Mouse (Mus musculus) hindbrain, embryonic 10.5 days (tissue): ENCODE measurements around the gene Skida1. TPM values are rescaled to one million over a fixed set of nuclear protein-coding genes. Genes with fewer than 3 reads are reported as not detected.

ENCODE experiments used
- DNase-seq: peaks from one replicate; pipeline ENCODE4 v3.0.0-alpha.2; 2017; ENCODE audit warnings: low spot score
- H3K27ac ChIP-seq: fragments of 300-500 bp; sonication (generic); 2 replicates; pipeline ENCODE4 v1.5.1; 2016; ENCODE audit warnings: mild to moderate bottlenecking, moderate library complexity
- H3K27me3 ChIP-seq: fragments of 300-500 bp; sonication (generic); 2 replicates; pipeline ENCODE4 v1.6.1; 2016; ENCODE audit warnings: mild to moderate bottlenecking; ENCODE audit not compliant: poor library complexity, insufficient read depth, severe bottlenecking
- H3K36me3 ChIP-seq: fragments of 300-500 bp; sonication (generic); 2 replicates; pipeline ENCODE4 v1.6.1; 2016; ENCODE audit warnings: mild to moderate bottlenecking, moderate library complexity
- H3K4me1 ChIP-seq: fragments of 300-500 bp; sonication (generic); replicated peaks from 2 replicates; pipeline ENCODE4 v1.6.1; 2016; ENCODE audit warnings: mild to moderate bottlenecking
- H3K4me3 ChIP-seq: fragments of 300-500 bp; sonication (generic); 2 replicates; pipeline ENCODE4 v1.5.1; 2016; ENCODE audit warnings: mild to moderate bottlenecking, moderate library complexity
- H3K9me3 ChIP-seq: fragments of 300-500 bp; sonication (generic); 2 replicates; pipeline ENCODE4 v1.6.1; 2016; ENCODE audit warnings: mild to moderate bottlenecking, moderate library complexity
- WGBS: fragments of 180-500 bp; shearing (Covaris S2); methylation state at CpG from one replicate; pipeline ENCODE4 v1.1.7; 2016; 5-methylcytosine and 5-hydroxymethylcytosine counted together
- polyA plus RNA-seq: library from polyadenylated mRNA; unstranded; fragments of >200 nt; fragmentation: Nextera tagmentation; extraction: Ambion mirVana; gene quantifications from 2 replicates; pipeline ENCODE4 v1.2.1, GENCODE M21; 2016

Gene Skida1
- polyA plus RNA-seq, 1 experiment from 2014 or later = 21.9 TPM

- Histone ChIP-seq H3K36me3 (no peaks in the 10 kb centered on the region), H3K4me1 (peaks cover 58% of the 10 kb centered on the region), H3K9me3 (no peaks in the 10 kb centered on the region), H3K4me3 (peak overlapping the region; percentile 99), H3K27ac (peak overlapping the region; percentile 100), H3K27me3 (no peaks in the 10 kb centered on the region)
- no peak for DNase-seq
- WGBS = 22% methylated on average over 3 of the region's 3 CpGs
Measured at GRCm38 (mm10) chr2:18052581-18052980, 3.7 kb upstream of the Skida1 start.

GRCm38 (mm10) chr2:18051831-18052170, 3.0 kb upstream of the Skida1 start:
- Histone ChIP-seq H3K27me3 (no peaks in the 10 kb centered on the region), H3K4me1 (peaks cover 58% of the 10 kb centered on the region), H3K27ac (peak overlapping the region; percentile 100), H3K36me3 (peaks cover 5% of the 10 kb centered on the region; the same call in 1 of the 2 replicates), H3K4me3 (peak overlapping the region; percentile 99), H3K9me3 (no peaks in the 10 kb centered on the region)
- WGBS = 23% methylated on average over 3 of the region's 3 CpGs
- DNase-seq = no peak

DNA sequence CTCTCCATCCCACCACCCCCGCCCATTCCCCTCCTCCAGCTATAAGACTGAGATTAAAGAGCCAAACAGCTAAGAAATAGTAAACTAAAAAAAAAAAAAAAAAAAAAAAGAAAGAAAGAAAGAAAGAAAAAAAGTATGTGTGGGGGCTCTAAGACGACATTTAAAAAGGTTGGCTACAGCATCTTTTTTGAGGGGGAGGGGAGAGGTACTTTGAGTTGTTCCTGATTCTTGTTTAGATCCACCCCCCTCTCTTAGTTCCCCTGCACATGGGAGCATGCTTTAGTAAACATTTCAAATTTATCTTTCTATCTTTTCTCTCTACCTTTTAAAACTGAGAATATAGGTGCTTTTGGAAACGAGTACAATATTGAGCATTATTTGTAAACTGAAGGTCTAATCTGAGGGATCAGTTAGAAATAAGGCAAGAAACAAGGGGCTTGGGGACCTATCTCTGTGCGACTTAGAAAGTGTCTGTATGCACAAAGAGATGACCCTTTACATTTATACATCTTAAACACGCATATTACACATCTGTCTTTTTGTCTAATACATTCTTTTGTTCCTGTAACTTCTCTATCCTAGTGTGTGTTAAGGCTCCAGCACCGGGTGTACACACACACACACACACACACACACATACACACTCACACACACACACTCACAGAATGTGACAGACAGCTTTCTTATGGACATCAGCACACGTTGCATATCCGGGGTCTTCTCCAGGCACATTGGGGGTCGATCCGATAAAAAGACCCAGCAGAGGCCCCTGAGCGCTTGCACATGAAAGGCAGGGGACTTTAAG, 2.4 kb upstream of the Skida1 start:
- no peaks in the 10 kb centered on the region for H3K9me3 ChIP-seq
- peaks cover 11% of the 10 kb centered on the region; the same call in 1 of the 2 replicates for H3K36me3 ChIP-seq
- peak overlapping the region; percentile 100 for H3K27ac ChIP-seq
- no peaks in the 10 kb centered on the region for H3K27me3 ChIP-seq
- peak overlapping the region; percentile 99 for H3K4me3 ChIP-seq
- DNase-seq = peak; percentile 72
- H3K4me1 ChIP-seq = peaks cover 58% of the 10 kb centered on the region
- 4% methylated on average over 11 of the region's 11 CpGs for WGBS

GRCm38 (mm10) chr2:18050541-18050985, 1.7 kb upstream of the Skida1 start:
- WGBS = 3% methylated on average over 10 of the region's 10 CpGs
- Histone ChIP-seq H3K27ac (peak overlapping the region; percentile 100), H3K4me3 (peak overlapping the region; percentile 99), H3K9me3 (no peaks in the 10 kb centered on the region), H3K27me3 (no peaks in the 10 kb centered on the region), H3K4me1 (peaks cover 58% of the 10 kb centered on the region), H3K36me3 (peaks cover 16% of the 10 kb centered on the region; the same call in 1 of the 2 replicates)
- no peak for DNase-seq

GRCm38 (mm10) chr2:18050018-18050417, 1.2 kb upstream of the Skida1 start:
- Histone ChIP-seq H3K27me3 (no peaks in the 10 kb centered on the region), H3K36me3 (peaks cover 16% of the 10 kb centered on the region; the same call in 1 of the 2 replicates), H3K4me1 (peaks cover 58% of the 10 kb centered on the region), H3K9me3 (no peaks in the 10 kb centered on the region), H3K4me3 (peak overlapping the region; percentile 99), H3K27ac (peak overlapping the region; percentile 100)
- 3% methylated on average over 2 of the region's 2 CpGs for WGBS
- no peak for DNase-seq

- WGBS = 1% methylated on average over 11 of the region's 11 CpGs
- H3K4me1 ChIP-seq = peaks cover 55% of the 10 kb centered on the region
- peak; percentile 62 for DNase-seq
Measured at GRCm38 (mm10) chr2:18049279-18049821, 499 bp upstream of the Skida1 start.

GRCm38 (mm10) chr2:18047646-18048452, 1.0 kb downstream of the Skida1 start:
- H3K9me3 ChIP-seq = no peaks in the 10 kb centered on the region
- DNase-seq = peak; percentile 77
- H3K4me3 ChIP-seq = peak overlapping the region; percentile 99
- H3K36me3 ChIP-seq = peaks cover 16% of the 10 kb centered on the region; the same call in 1 of the 2 replicates
- H3K27me3 ChIP-seq = no peaks in the 10 kb centered on the region
- WGBS = under 1% methylated on average over 70 of the region's 70 CpGs
- peaks cover 43% of the 10 kb centered on the region for H3K4me1 ChIP-seq
- H3K27ac ChIP-seq = peak overlapping the region; percentile 100

More at GRCm38 (mm10) chr2:18049279-18049821, 499 bp upstream of the Skida1 start:
- Histone ChIP-seq H3K9me3 (no peaks in the 10 kb centered on the region), H3K4me3 (peak overlapping the region; percentile 99), H3K27me3 (no peaks in the 10 kb centered on the region), H3K27ac (peak overlapping the region; percentile 100), H3K36me3 (peaks cover 16% of the 10 kb centered on the region; the same call in 1 of the 2 replicates)

- Histone ChIP-seq H3K9me3 (no peaks in the 10 kb centered on the region), H3K27me3 (no peaks in the 10 kb centered on the region), H3K4me3 (peak overlapping the region; percentile 99), H3K27ac (peak overlapping the region; percentile 100), H3K4me1 (peaks cover 43% of the 10 kb centered on the region), H3K36me3 (peaks cover 16% of the 10 kb centered on the region; the same call in 1 of the 2 replicates)
- peak; percentile 69 for DNase-seq
- under 1% methylated on average over 64 of the region's 64 CpGs for WGBS
Measured at GRCm38 (mm10) chr2:18046758-18047645, 1.8 kb downstream of the Skida1 start.

DNA sequence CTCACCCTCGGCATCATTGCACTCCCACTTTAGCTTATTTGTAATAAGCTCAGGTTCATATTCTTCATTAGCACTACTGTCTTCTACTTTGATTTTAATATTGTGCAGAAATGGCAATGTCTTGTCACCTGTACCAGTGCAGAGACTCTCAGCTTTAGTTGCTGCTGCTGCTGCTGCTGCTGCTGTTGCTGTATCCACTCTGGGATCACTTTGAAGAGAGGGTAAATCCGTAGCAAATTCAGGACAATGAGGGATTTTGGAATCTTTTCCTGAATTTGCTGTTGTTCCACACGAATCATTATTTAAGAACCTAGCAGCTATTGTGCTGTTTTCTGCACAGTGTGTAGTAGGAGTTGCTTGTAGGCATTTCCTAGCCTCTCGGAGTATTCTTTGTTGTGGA, 2.7 kb downstream of the Skida1 start:
- DNase-seq = no peak
- H3K4me1 ChIP-seq = peaks cover 43% of the 10 kb centered on the region
- peak overlapping the region; percentile 100 for H3K27ac ChIP-seq
- peak overlapping the region; percentile 99 for H3K4me3 ChIP-seq
- WGBS = under 1% methylated on average over 4 of the region's 4 CpGs
- H3K27me3 ChIP-seq = no peaks in the 10 kb centered on the region
- no peaks in the 10 kb centered on the region for H3K9me3 ChIP-seq
- peaks cover 16% of the 10 kb centered on the region; the same call in 1 of the 2 replicates for H3K36me3 ChIP-seq

GRCm38 (mm10) chr2:18045781-18046181, 3.1 kb downstream of the Skida1 start:
- Histone ChIP-seq H3K27me3 (no peaks in the 10 kb centered on the region), H3K27ac (peak overlapping the region; percentile 100), H3K4me3 (peak overlapping the region; percentile 99), H3K36me3 (peaks cover 16% of the 10 kb centered on the region; the same call in 1 of the 2 replicates), H3K4me1 (peaks cover 44% of the 10 kb centered on the region), H3K9me3 (no peaks in the 10 kb centered on the region)
- no peak for DNase-seq
- WGBS = 3% methylated on average over 6 of the region's 6 CpGs

GRCm38 (mm10) chr2:18045143-18045780, 3.6 kb downstream of the Skida1 start:
- peaks cover 44% of the 10 kb centered on the region for H3K4me1 ChIP-seq
- WGBS = under 1% methylated on average over 7 of the region's 7 CpGs
- peaks cover 21% of the 10 kb centered on the region; the same call in 1 of the 2 replicates for H3K36me3 ChIP-seq
- H3K9me3 ChIP-seq = no peaks in the 10 kb centered on the region
- peak overlapping the region; percentile 99 for H3K4me3 ChIP-seq
- DNase-seq = no peak
- H3K27me3 ChIP-seq = no peaks in the 10 kb centered on the region
- H3K27ac ChIP-seq = peak overlapping the region; percentile 100
